Mouse (Mus musculus) erythroblast, adult 5-6 weeks (primary cell): ENCODE data around the gene Ano6. TPM values are rescaled to one million over a fixed set of nuclear protein-coding genes. Genes with fewer than 3 reads are reported as not detected.
"Not testable (repeated sequence)": the region's sequence is repeated elsewhere in the genome, so short reads cannot be mapped to it uniquely, and the experiment has no call there.

ENCODE experiments used
- ATAC-seq: replicated peaks from 2 replicates; pipeline ENCODE4 v1.8.0; 2016; ENCODE audit warnings: moderate number of reproducible peaks, mild to moderate bottlenecking, moderate TSS enrichment, inconsistent platforms; ENCODE audit not compliant: poor library complexity, low FRiP score, severe bottlenecking
- total RNA-seq, 2 experiments: library from RNA; stranded (forward) in 1 of 2; stranded (reverse) in 1 of 2; fragments of 150-400 nt in 1 of 2; fragments of 200-764, 138-1000 nt in 1 of 2; gene quantifications; 2 replicates each; pipeline versions ENCODE4 v1.2.3 to v1.2.4; 2015 to 2017; ENCODE audit warnings: low replicate concordance in 2 of 2

Gene Ano6
- total RNA-seq, 2 experiments from 2014 or later, result 9.6 to 20.5 TPM

DNA sequence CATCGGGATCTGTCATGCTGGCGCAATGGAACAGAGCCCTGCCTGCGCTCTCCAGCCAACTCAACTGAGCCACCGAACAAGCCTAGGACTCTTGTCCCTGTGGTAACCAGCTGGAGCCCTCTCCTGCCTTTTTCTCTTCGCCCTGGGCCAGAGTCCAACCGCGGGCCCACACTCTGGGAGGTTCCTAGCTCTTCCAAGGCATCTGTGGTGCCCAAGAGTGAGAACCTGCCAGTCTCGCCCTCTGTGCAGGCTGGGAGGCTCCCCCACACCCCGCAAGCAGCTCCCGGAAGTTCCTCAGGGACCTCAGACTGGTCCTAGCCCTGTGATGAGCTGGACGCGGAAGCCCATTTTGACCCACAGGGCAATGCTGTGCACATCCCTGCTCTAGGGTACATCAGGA lies 29.5 kb downstream of the Ano6 start:
- ATAC-seq, result no peak

- ATAC-seq, result no peak
Measured at GRCm38 (mm10) chr15:95820678-95821077, 30.0 kb downstream of the Ano6 start.

DNA sequence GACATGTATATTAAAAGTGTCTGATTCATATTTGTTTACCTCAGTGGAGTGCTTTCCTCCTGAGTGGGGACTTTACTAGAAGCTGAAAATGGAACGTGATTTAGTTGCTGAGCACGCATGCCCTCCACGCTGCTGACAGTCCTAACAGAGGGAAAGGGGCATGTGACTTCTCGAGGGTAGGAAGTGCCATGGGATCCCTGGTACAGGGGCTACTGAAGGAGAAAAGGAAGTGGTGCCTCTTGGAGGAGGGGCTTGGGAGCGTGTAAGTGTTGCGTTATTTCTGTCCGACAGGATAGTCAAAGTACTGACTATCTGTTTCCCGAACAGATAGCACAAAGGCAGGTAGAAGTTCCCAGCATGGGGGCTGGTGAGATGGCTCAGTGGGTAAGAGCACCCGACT lies 31.5 kb downstream of the Ano6 start:
- ATAC-seq, result no peak

- no peak for ATAC-seq
Measured at GRCm38 (mm10) chr15:95823383-95824306, 33.0 kb downstream of the Ano6 start.

DNA sequence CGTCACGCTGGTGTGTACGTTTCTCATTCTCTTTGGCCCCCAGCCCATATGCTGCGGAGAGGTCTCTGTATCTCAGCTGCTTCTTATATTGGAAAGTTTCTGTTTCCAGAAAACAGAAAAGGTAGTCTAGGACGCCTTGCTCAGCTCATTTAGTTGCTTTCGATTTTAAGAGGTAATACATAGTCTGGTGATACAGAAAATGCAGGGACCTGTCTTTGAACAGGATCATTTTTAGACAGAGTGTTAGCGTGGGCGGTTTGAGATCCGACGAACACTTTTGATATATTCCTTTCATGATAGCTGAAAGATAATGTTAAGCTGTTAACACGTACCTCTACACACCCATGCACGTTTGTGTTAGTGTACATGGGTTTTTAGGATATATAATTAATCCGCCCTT lies 35.9 kb downstream of the Ano6 start:
- ATAC-seq, result no peak

GRCm38 (mm10) chr15:95827465-95827971 lies 36.9 kb downstream of the Ano6 start:
- no peak for ATAC-seq

DNA sequence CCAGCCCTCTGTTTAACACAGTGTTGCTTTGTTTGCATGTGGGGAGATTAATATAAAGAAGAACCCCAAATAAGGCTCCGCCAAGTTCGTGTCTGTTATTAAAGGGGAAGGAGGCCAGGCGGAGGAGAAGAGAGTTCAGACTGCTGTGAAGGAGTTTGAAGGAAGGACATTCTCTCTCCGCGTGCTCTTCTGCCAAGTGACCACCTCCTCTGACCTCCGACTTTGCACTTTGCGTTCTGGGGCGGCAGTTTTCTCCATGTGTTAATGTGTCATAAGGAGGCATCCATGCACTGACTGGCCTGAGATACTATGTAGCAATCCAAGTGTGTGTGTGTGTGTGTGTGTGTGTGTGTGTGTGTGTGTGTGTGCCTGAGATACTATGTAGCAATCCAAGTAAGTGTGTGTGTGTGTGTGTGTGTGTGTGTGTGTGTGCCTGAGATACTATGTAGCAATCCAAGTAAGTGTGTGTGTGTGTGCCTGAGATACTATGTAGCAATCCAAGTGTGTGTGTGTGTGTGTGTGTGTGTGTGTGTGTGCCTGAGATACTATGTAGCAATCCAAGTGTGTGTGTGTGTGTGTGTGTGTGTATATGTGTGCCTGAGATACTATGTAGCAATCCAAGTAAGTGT lies 37.5 kb downstream of the Ano6 start:
- not testable (repeated sequence) for ATAC-seq

DNA sequence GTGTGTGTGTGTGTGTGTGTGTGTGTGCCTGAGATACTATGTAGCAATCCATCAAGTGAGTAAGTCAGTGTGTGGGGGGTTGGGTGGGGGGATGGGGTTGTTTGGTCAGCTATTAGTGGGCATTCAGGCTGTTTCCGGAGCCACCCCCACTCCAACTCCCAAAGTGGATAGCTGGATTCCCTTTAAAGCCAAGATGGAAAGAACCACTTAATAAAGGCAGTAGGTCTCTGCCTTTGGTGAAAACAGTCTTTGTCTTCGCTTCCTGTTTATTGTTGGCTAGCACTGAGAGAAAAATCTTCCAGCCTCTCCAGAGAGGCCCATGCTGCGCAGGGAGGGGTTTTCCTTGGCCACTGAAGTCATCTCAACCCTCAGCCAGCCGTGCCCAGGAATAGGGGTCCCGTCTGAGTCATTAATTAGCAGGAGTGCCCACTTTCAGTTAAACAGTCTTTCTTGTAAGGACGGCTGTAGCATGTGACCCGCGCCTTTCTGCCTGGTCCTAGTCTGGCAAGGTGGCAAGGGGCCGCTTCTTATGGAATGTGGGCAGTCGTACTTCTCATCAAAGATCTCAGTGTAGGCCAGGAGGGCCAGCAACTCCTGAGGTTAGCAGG lies 38.1 kb downstream of the Ano6 start:
- ATAC-seq, result no peak

- ATAC-seq, result no peak
Measured at GRCm38 (mm10) chr15:95829553-95830205, 39.0 kb downstream of the Ano6 start.

- no peak for ATAC-seq
Measured at GRCm38 (mm10) chr15:95830206-95830560, 39.5 kb downstream of the Ano6 start.

DNA sequence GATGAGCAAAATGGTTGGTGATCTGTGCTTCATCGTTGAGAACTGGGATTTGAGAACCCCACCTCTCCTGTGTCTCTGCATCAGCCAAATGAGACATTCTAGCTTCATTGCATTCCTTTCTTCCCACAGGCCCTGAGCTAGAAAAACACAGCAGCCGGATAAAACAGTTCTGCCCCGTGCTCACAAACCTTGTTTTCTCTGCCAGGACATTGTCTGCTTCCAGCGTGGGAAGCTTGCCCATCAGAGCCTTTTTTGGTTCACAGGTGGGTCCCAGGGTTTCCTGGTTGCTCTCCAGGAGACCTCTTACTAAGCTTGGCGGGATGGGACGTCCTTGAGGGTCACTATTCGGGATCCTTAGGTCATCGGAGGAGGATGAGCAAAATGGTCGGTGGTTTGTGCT lies 42.6 kb downstream of the Ano6 start:
- ATAC-seq, result no peak

DNA sequence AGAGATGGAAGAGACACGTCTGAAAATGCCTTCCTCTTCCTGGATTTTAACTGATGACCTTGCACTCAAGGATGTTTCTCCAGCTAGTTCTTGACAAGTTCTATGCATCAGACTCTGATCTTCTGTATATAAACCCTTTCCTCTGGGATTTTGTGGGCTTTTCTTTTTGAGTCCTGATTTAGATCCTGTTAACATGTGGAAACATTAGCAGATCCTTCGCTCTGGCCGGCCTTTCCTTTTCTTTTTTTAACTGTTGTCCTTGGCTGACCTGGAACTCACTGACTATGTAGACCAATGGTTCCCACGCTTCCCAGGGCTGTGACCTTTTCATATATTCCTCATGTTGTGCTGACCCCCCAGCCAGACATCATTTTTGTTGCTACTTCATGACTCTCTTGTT lies 45.4 kb downstream of the Ano6 start:
- no peak for ATAC-seq

DNA sequence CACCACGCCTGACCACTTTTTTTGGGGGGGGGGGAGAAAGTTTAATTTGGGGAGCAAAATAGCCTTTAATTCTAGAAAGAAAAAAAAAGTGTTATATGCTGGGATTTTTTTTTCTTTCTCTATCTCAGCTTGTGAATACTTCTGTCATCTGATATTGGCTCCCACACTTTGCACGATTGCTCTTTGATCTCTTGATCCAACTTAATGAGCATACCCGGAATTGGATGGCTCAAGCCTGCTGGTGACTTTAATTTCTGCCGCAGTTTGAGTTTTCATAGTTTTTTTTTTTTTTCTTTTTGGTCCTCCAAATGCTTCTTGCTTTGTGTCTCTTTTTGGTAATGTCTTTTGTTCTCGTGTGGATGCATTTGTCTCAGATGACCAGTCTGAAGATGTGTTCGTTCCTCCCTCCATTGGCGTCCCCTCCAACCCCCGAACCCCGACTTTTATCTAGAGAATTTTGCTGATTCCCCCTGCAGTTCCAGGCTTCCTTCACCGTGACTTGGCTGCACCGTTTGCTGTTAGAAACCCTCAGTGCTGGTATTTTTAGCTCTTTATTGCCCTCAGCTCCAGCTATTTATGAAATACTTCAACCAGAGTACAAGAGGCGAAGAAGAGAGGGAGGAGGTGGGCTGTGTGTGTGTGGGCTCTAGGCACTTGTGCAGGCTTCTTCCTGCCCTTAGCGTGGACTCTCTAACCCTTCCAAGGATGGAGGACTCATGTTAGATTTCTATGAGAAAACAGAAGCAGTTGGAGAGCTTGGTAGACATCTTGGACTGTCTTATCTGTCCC lies 46.2 kb downstream of the Ano6 start:
- no peak for ATAC-seq

- no peak for ATAC-seq
Measured at GRCm38 (mm10) chr15:95837570-95837969, 46.9 kb downstream of the Ano6 start.

- ATAC-seq, result no peak
Measured at GRCm38 (mm10) chr15:95838171-95839020, 47.8 kb downstream of the Ano6 start.

GRCm38 (mm10) chr15:95839789-95840188 lies 49.1 kb downstream of the Ano6 start:
- no peak for ATAC-seq

- no peak for ATAC-seq
Measured at GRCm38 (mm10) chr15:95843183-95843949, 52.7 kb downstream of the Ano6 start.

- no peak for ATAC-seq
Measured at GRCm38 (mm10) chr15:95844412-95844811, 53.8 kb downstream of the Ano6 start.
